Mouse (Mus musculus): ENCODE results near the gene Pex12. TPM values are rescaled to one million over a fixed set of nuclear protein-coding genes. Genes with fewer than 3 reads are reported as not detected.

Gene Pex12
- total and polyA plus RNA-seq, 3 experiments: 8.2 to 11.8 TPM; not detected in 1

DNA sequence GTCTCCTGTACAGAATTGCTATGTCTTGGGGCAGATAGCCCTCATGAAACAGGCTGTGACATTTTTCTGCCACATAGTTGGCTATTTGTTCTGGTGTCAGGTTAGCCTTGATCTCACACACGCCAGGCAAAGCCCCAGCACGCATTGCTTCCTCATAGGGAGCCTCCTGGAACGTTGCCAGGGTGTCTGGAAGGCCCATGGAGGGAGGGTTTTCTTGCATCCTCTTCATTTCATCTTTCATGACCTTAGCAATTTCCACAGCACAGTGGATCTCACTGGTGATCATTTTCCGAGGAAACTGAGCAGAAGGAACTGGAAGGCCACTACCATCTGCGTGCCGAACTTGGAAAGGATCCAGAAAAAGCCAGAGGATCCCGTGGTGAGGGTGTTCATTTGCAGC lies 26.1 kb downstream of the Pex12 start:
- Histone ChIP-seq H3K4me3 (ENCODE audit: control insufficient read depth in 1 of 2, insufficient read depth in 1 of 2, low read depth in 2 of 2, low read length in 2 of 2) (no peak overlapping the region), H3K9me3 (replicated peaks; ENCODE audit: insufficient read depth, low read length) (no peaks in the 10 kb centered on the region), H3K9ac (ENCODE audit: control insufficient read depth, low read depth, low read length, poor library complexity, severe bottlenecking) (no peak overlapping the region), H3K27ac (ENCODE audit: control insufficient read depth, low read depth, low read length) (no peak overlapping the region), H3K4me1 (ENCODE audit: control insufficient read depth in 1 of 2, insufficient read depth in 2 of 2, low read length in 2 of 2) (peaks cover 0 to 12% of the 10 kb centered on the region in 2 experiments; a peak in 2 of 4 replicates), H3K36me3 (ENCODE audit: control insufficient read depth in 1 of 2, insufficient read depth in 2 of 2, low read length in 2 of 2) (peaks cover 0 to 3% of the 10 kb centered on the region in 2 experiments; a peak in 1 of 4 replicates), H3K79me2 (ENCODE audit: control insufficient read depth, insufficient read depth, low read length, poor library complexity) (no peaks in the 10 kb centered on the region), H3K27me3 (ENCODE audit: control insufficient read depth in 1 of 2, insufficient read depth in 2 of 2, low read length in 2 of 2) (peaks cover 0 to 4% of the 10 kb centered on the region in 2 experiments; a peak in 1 of 4 replicates)
- no peak for TF ChIP-seq MAFK (IDR thresholded peaks at IDR 0.05; ENCODE audit: borderline replicate concordance, low read depth, low read length)
- TF ChIP-seq TBP (IDR thresholded peaks at IDR 0.05; ENCODE audit: low read depth, low read length): no peak
- TF ChIP-seq TAL1 (IDR thresholded peaks at IDR 0.05; ENCODE audit: low read length): no peak
- TF ChIP-seq USF2 (IDR thresholded peaks at IDR 0.05; ENCODE audit: borderline replicate concordance in 1 of 2, insufficient read depth in 1 of 2, low read depth in 1 of 2, low read length in 2 of 2): no peak
- TF ChIP-seq GABPA (IDR thresholded peaks at IDR 0.05; ENCODE audit: low read depth, low read length): no peak
- TF ChIP-seq TCF12 (IDR thresholded peaks at IDR 0.05; ENCODE audit: low read depth, low read length): no peak
- TF ChIP-seq MAX (IDR thresholded peaks at IDR 0.05; ENCODE audit: low read length): no peak
- no peak for TF ChIP-seq SMC3 (IDR thresholded peaks at IDR 0.05; ENCODE audit: low read depth, low read length)
- no peak for TF ChIP-seq MEF2A (IDR thresholded peaks at IDR 0.05; ENCODE audit: extremely low read depth, insufficient replicate concordance, low read depth, low read length, poor library complexity, severe bottlenecking)
- no peak for TF ChIP-seq GATA1 (IDR thresholded peaks at IDR 0.05; ENCODE audit: low read depth, low read length)
- no peak for TF ChIP-seq CHD2 (IDR thresholded peaks at IDR 0.05; ENCODE audit: low read length)
- no peak for TF ChIP-seq POLR2A (IDR thresholded peaks at IDR 0.05; ENCODE audit: control insufficient read depth in 1 of 2, insufficient read depth in 1 of 2, low read depth in 1 of 2, low read length in 2 of 2, poor library complexity in 1 of 2)
- TF ChIP-seq ZMIZ1 (IDR thresholded peaks at IDR 0.05; ENCODE audit: low read depth, low read length): no peak
- no peak for TF ChIP-seq ZNF384 (IDR thresholded peaks at IDR 0.05; ENCODE audit: low read depth, low read length)
- no peak for TF ChIP-seq BHLHE40 (IDR thresholded peaks at IDR 0.05; ENCODE audit: borderline replicate concordance, low read depth, low read length)
- peak; percentile 77 for DNase-seq (ENCODE audit: low read depth, low spot score)

- H3K9ac ChIP-seq (ENCODE audit: control insufficient read depth, low read depth, low read length, poor library complexity, severe bottlenecking): no peak overlapping the region
- no peaks in the 10 kb centered on the region for H3K27me3 ChIP-seq (ENCODE audit: control insufficient read depth in 1 of 2, insufficient read depth in 2 of 2, low read length in 2 of 2)
- no peak overlapping the region for H3K4me3 ChIP-seq (ENCODE audit: control insufficient read depth in 1 of 2, insufficient read depth in 1 of 2, low read depth in 2 of 2, low read length in 2 of 2)
- peak; percentile 80 for DNase-seq (ENCODE audit: low read depth, low spot score)
- H3K27ac ChIP-seq (ENCODE audit: control insufficient read depth, low read depth, low read length): peak overlapping the region; percentile 22; the same call in 1 of the 2 replicates
- peaks cover 0 to 8% of the 10 kb centered on the region in 2 experiments; a peak in 1 of 4 replicates for H3K36me3 ChIP-seq (ENCODE audit: control insufficient read depth in 1 of 2, insufficient read depth in 2 of 2, low read length in 2 of 2)
- no peaks in the 10 kb centered on the region for H3K9me3 ChIP-seq (replicated peaks; ENCODE audit: insufficient read depth, low read length)
- peaks cover 0 to 18% of the 10 kb centered on the region in 2 experiments; a peak in 2 of 4 replicates for H3K4me1 ChIP-seq (ENCODE audit: control insufficient read depth in 1 of 2, insufficient read depth in 2 of 2, low read length in 2 of 2)
- H3K79me2 ChIP-seq (ENCODE audit: control insufficient read depth, insufficient read depth, low read length, poor library complexity): no peaks in the 10 kb centered on the region
- TF ChIP-seq MEF2A (IDR thresholded peaks at IDR 0.05; ENCODE audit: extremely low read depth, insufficient replicate concordance, low read depth, low read length, poor library complexity, severe bottlenecking) (no peak), ZC3H11A (IDR thresholded peaks at IDR 0.05; ENCODE audit: low read depth, low read length) (no peak), MAFK (IDR thresholded peaks at IDR 0.05; ENCODE audit: borderline replicate concordance, low read depth, low read length) (0 out of 2 replicates have a peak, but pooled peaks have one; percentile 14), CHD2 (IDR thresholded peaks at IDR 0.05; ENCODE audit: low read length) (no peak), POLR2AphosphoS2 (IDR thresholded peaks at IDR 0.05; ENCODE audit: low read length) (peak; percentile 89; the same call in 1 of the 2 replicates), NELFE (IDR thresholded peaks at IDR 0.05; ENCODE audit: low read depth, low read length) (no peak; the same call in none of the 2 replicates), NRF1 (IDR thresholded peaks at IDR 0.05; ENCODE audit: insufficient read depth, low read depth, low read length, poor library complexity, severe bottlenecking) (no peak), MAX (IDR thresholded peaks at IDR 0.05; ENCODE audit: low read length) (no peak), ZNF384 (IDR thresholded peaks at IDR 0.05; ENCODE audit: low read depth, low read length) (peak; percentile 80), RCOR1 (IDR thresholded peaks at IDR 0.05; ENCODE audit: low read depth, low read length) (peak; percentile 69), EP300 (IDR thresholded peaks at IDR 0.05; ENCODE audit: low read depth in 1 of 2, low read length in 2 of 2) (peak in 1 of 2 experiments; percentile 60; a peak in 2 of 4 replicates), POLR2A (IDR thresholded peaks at IDR 0.05; ENCODE audit: control insufficient read depth in 1 of 2, insufficient read depth in 1 of 2, low read depth in 1 of 2, low read length in 2 of 2, poor library complexity in 1 of 2) (no peak; a peak in 2 of 4 replicates), SMC3 (IDR thresholded peaks at IDR 0.05; ENCODE audit: low read depth, low read length) (peak; percentile 32; the same call in 1 of the 2 replicates), CHD1 (IDR thresholded peaks at IDR 0.05; ENCODE audit: low read depth, low read length) (no peak), POLR2AphosphoS5 (IDR thresholded peaks at IDR 0.05; ENCODE audit: borderline replicate concordance, low read depth, low read length) (no peak), USF2 (IDR thresholded peaks at IDR 0.05; ENCODE audit: borderline replicate concordance in 1 of 2, insufficient read depth in 1 of 2, low read depth in 1 of 2, low read length in 2 of 2) (no peak), CTCF (IDR thresholded peaks at IDR 0.05 in 2 of 3, conservative IDR thresholded peaks at IDR 0.05 in 1 of 3; ENCODE audit: control insufficient read depth in 1 of 3, insufficient read depth in 1 of 3, low read depth in 2 of 3, low read length in 3 of 3, poor library complexity in 1 of 3, severe bottlenecking in 1 of 3) (peak; percentile 28 to 70 (median 43); a peak in 4 of 6 replicates), MXI1 (IDR thresholded peaks at IDR 0.05; ENCODE audit: low read depth, low read length) (no peak), ZMIZ1 (IDR thresholded peaks at IDR 0.05; ENCODE audit: low read depth, low read length) (peak; percentile 98; the same call in 1 of the 2 replicates), GABPA (IDR thresholded peaks at IDR 0.05; ENCODE audit: low read depth, low read length) (no peak)
These were observed 30.2 kb downstream of the Pex12 start for GRCm38 (mm10) chr11:83271951-83272843.
